Mouse (Mus musculus): ENCODE measurements around the gene 0610012G03Rik.
A peak's percentile ranks its signal among the peaks of the same experiment; 100 is the strongest.

Gene 0610012G03Rik

DNA sequence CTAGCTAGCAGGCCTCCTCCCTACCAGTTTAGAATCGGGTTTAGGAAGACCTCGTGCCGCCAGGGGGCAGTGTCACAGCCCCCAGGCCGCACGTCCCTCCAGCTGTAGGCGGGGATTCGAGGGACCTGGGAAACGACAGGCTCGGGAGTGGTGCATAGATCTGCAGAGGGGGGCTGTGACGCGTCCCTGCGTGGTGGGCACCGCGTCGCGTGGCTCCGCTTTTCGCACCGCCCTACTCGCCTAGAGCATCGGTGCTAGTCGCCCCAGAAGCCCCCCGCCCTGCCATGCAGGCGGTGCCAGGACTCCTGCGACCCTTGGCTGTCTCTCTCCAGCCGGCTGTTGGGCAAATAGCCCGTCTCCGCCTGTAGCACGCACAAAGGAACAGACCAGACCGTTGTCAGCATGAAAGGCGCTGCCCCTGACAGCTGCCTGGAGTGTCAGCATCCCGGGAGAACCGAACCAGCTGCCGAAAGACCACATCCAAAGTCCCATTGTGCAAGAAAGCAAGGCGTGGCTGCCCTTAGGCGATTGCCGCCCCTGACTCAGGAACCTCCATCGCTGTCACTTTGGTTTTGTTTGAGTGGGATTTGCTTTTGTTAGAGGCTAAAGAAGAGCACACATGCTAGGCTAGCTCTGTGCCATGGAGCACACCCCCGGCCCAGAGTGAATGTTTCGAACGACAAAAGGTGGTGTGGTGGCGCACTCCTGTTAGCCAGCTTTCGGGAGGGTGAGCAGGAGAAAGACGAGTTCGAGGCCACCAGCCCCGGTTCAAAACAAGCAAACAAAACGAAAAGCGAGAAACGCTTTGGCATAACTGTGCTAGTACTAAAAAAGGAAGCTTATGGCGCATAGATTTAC is 15.2 kb downstream of the 0610012G03Rik start:
- peak; percentile 89 for DNase-seq (ENCODE audit: low spot score)

DNA sequence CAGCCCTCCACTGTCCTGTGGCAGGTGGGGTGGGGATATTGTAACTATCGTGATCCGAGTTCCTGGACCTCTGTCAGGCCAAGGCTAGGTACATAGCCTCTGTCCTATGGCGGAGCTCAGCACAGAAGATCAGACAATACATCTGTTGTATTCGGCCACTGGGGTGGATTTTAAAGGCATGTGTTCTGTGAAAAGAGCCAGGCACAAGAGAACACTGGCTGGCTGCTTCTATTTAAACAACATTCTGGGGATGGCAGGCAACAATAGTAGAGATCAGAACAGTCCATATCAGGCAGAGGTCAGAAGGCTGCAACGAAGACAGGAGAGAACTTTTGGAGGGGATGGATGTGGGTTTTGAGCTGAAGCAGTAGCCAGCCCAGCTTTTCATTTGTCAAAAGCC is 16.0 kb downstream of the 0610012G03Rik start:
- no peak for DNase-seq (ENCODE audit: low spot score)

- DNase-seq (ENCODE audit: low spot score) = no peak
Measured at GRCm38 (mm10) chr16:31931330-31931729, 17.0 kb downstream of the 0610012G03Rik start.

- DNase-seq (ENCODE audit: low spot score) = no peak
Measured at GRCm38 (mm10) chr16:31927412-31927811, 20.9 kb downstream of the 0610012G03Rik start.

GRCm38 (mm10) chr16:31926547-31927182 is 21.6 kb downstream of the 0610012G03Rik start:
- DNase-seq (ENCODE audit: low spot score) = no peak

GRCm38 (mm10) chr16:31926091-31926490 is 22.2 kb downstream of the 0610012G03Rik start:
- DNase-seq (ENCODE audit: low spot score) = no peak

- no peak for DNase-seq (ENCODE audit: low spot score)
Measured at GRCm38 (mm10) chr16:31924368-31924767, 23.9 kb downstream of the 0610012G03Rik start.

DNA sequence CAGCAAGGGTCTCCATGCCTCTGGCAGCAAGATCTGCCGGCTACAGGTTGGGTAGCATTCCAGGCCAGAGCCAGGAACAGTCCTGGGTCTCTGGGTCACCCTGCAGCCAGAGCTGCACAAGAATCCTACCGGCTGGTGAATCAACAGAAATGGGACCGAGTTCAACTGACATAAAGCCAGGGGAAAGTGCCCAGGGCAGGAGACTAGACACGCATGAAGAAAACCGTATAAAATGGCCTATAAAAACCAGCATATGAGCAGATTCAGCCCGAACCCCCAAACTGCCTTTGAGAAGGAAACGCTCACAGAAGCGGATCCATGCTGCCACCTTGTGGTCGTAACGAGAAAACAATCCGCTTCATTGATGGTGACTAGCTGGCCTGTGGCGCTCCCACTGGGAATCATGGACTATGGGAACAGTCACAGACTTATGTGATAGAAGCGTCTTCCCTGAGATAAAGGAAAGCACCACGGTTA is 30.0 kb downstream of the 0610012G03Rik start:
- peak; percentile 78 for DNase-seq (ENCODE audit: low spot score)

GRCm38 (mm10) chr16:31917776-31918175 is 30.5 kb downstream of the 0610012G03Rik start:
- no peak for DNase-seq (ENCODE audit: low spot score)

DNA sequence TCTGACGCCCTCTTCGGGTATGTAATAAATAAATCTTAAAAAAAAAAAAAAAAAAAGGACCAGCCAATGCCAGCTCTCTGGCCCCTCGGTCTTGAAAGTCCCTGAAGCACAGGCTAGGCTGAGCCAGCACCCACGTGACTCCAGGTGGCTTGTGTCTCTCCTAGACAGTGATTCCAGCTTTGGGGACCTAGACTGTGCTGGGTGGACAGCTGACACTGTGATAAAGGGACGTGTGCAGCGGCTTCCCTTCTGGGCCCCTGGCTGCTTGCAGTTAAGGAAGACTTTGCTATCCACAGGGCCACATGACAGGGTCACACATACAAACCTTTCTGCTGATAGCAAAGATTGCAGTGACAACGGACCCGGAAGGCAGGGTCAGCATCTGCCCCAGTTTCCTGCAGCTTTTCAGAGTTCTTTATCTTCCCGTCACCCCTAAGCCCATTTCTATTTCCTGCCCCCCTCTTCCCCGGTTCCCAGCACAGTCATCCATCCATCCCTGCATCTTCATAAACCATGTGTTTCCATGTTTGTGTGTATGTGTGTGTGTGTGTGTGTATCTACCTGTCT is 37.9 kb downstream of the 0610012G03Rik start:
- DNase-seq (ENCODE audit: low spot score) = no peak

DNA sequence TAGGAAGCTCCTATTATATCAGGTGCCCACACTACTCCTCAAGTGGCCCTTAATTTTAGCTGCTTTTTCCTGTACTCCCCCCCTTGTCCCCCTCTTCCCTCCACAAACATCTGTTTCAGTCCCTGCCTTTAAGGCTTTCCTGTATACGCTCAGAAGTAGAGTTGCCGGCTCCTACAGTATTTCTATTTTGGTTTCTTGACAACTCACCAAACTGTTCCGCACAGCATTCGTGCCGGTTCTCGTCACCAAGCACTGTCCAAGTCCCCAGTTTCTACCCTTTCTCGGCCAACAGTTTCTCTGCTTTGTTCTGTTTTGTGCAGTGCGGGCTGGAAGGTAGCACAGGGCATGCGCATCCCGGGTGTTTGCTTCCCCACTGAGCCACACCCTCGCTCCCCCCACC is 39.3 kb downstream of the 0610012G03Rik start:
- DNase-seq (ENCODE audit: low spot score) = no peak

DNA sequence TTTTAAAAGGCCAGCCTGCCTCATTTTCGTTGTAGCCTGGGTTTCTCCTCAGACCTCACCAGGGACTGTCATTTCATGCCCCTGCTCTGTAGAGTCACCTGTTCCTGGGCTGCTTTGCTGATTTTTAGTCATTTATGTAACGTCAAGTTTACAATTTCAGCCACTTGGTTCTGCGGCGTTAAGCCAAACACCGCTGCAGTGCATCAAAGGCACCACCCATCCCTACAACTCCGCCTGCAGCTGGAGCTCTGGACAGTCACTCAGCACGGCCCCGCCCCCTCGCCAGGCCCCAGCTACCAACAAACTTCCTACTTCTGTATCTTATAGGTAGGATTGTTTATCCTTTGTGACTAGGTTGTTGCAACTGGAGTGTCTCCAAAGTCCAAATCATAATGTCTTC is 41.4 kb downstream of the 0610012G03Rik start:
- DNase-seq (ENCODE audit: low spot score) = no peak

DNA sequence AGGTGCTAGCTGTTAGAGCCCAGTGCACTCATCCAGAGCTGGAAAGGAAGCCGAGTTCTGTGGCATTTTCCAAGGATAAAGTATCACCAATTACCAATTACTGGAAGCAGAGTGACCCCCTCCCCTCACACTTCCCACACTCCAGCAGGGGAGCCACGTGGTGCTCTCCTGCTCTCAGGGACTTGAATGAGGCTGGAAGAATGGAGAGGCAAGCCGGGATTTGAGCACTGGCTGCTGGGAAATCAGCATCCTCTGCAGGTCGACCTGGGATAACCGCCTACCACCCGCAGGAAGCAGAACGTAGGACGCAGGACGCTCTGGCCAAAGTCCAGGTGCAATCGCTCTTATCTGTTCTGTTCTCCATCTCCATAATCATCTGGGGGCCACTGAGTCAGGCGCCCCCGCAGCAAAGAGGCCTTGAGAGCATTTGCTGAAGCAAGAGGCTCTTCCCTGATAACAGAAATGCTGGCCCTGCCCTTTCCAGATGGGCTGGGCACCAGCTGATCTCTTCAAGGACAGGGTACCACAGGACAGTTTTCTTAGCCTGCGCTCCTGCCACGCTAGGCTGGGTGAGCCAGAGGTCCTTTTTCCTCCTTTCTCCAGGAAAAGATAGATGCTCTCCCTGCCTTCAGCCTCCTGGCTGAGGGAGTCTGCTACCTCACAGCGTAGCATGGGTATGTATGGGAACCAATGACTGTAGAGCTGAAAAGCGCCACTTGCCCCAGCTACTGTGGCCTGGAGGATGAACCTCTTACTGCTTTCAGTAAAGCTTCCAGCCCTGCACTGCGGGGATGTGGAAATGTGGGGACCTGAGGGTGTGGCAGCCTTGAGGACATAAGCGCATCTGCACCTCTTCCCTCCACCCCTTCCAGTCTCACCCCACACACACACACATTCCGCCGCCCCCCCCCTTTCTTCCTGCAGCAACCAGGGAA is 42.1 kb downstream of the 0610012G03Rik start:
- no peak for DNase-seq (ENCODE audit: low spot score)

- DNase-seq (ENCODE audit: low spot score) = no peak
Measured at GRCm38 (mm10) chr16:31905331-31905730, 43.0 kb downstream of the 0610012G03Rik start.

- DNase-seq (ENCODE audit: low spot score) = no peak
Measured at GRCm38 (mm10) chr16:31903239-31903638, 45.1 kb downstream of the 0610012G03Rik start.

DNA sequence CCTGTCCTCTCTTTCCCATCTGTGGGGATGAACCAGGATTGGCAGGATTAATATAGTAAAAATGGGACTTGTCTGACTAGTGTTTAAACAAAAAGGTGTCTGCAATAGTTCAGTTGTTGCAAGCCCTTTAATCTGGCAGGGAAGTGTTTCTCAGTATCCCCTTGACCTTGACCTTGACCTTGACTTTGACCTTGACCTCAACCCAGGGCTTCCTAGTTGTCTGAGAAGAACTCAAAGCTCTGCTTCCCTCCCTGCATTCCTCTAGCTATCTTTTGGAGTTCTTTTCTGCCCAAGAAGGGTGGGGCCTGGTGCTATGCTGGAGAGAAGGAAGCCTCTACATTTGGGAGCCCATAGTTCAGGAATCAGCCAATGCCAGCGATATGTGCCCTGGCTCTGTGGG is 46.4 kb downstream of the 0610012G03Rik start:
- DNase-seq (ENCODE audit: low spot score) = no peak

GRCm38 (mm10) chr16:31898546-31899326 is 49.6 kb downstream of the 0610012G03Rik start:
- peak; percentile 86 for DNase-seq (ENCODE audit: low spot score)

All from left cerebral cortex, adult 11 months (tissue).